Mouse (Mus musculus) embryonic stem cell, embryonic (primary cell): ENCODE data around the gene Il1rn.

ENCODE experiments used
- CTCF ChIA-PET, 4 experiments: fragments of 300-600 bp in 2 of 4; fragments of 350-600 bp in 2 of 4; sonication (Branson Sonifier 250); formaldehyde crosslinking; loops; one replicate each; lab custom pipeline; 2022; ENCODE audit warnings: inconsistent platforms in 2 of 4; lab: Charles Lee
- POLR2A ChIA-PET, 4 experiments: fragments of 300-600 bp in 2 of 4; fragments of 350-600 bp in 2 of 4; sonication (Branson Sonifier 250); formaldehyde crosslinking; loops; one replicate each; lab custom pipeline; 2022; ENCODE audit warnings: antibody characterized with exemption in 4 of 4, inconsistent platforms in 1 of 4; lab: Charles Lee

The Il1rn gene

DNA sequence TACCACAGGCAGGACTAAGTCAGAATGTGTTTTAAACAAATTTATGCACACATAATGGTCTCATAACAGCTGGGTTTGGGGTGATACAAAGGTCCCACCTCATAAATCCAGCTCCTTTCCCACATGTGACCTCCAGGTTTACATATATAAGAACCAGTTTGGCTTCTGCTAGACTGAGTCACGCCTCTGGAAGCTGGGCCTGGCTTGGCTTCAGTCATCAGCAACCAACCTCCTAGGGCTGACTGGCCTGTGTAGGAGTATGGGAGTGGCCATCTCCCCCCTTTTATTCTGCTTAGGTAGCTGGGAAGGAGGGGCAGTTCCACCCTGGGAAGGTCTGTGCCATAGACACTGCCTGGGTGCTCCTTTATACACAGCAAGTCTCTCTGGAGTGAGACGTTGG lies at the start of gene Il1rn:
TSS of gene Il1rn (plus strand) at position 309 of the 400 bp plus-strand sequence.
- ChIA-PET CTCF (interaction anchor here in 1 of 4 experiments (1.3 kb wide), 1 partner anchor 154 kb away, joined by 3 read pairs; no protein-coding TSS in a partner anchor), POLR2A (interaction anchor here in 1 of 4 experiments (0.7 kb wide), 1 partner anchor 110 kb away, joined by 3 read pairs; no protein-coding TSS in a partner anchor)

- POLR2A ChIA-PET = no interaction called here
- CTCF ChIA-PET = no interaction called here
These were observed 45.8 kb upstream of the Il1rn start, which contains the start of gene Il1f10 for GRCm38 (mm10) chr2:24290896-24291295. Il1f10 (plus strand) TSS chr2:24291196.

GRCm38 (mm10) chr2:24294616-24295015 lies 42.0 kb upstream of the Il1rn start:
- ChIA-PET POLR2A (no interaction called here), CTCF (interaction anchor here in 3 of 4 experiments (0.6 kb wide), 3 partner anchors 117 to 980 kb away, joined by 3 read pairs; no protein-coding TSS in a partner anchor)

GRCm38 (mm10) chr2:24296837-24297236 lies 39.8 kb upstream of the Il1rn start:
- ChIA-PET CTCF (interaction anchor here (0.5 to 2.2 kb wide), 49 partner anchors 8 to 789 kb away, joined by 3 to 28 read pairs (median 3); no protein-coding TSS in a partner anchor), POLR2A (interaction anchor here in 1 of 4 experiments (0.7 to 1.2 kb wide), 2 partner anchors 9 to 109 kb away, joined by 3 read pairs; no protein-coding TSS in a partner anchor)

DNA sequence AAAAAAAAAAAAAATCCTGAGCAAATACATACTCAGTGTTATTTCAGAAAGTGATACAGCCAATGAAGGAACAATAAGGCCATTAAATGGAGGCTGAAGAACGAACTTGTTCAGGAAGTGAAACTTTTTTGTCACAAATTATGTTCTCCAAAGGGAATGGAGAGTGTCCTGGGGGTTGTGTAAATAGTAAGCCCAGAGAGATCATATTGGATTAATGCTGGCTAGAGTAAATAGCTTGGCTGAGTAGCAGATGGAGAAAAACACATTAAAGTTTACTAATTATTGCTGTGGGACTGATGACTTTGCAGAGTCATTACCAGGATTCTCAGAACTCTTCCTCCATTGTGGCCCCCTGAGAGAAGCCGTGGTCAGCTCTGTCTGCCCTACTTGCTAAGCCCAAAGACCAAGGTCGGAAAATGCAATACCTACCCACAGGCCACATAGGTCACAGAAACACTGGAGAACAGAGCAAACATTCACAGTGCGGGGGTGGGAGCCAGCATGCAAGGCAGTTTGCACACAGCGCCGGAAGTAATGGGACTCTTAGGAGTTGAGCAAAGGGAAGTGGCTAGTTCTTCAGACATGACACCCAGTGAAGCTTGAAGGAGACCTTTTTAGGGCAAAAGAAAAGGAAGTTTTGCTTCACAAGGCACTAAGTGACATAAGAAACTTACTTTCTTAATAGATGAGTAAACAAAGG lies 25.2 kb upstream of the Il1rn start:
- ChIA-PET CTCF (interaction anchor here in 1 of 4 experiments (0.6 kb wide), 1 partner anchor 601 kb away, joined by 5 read pairs; no protein-coding TSS in a partner anchor), POLR2A (no interaction called here)

- ChIA-PET POLR2A (no interaction called here), CTCF (interaction anchor here in 1 of 4 experiments (0.6 to 2.3 kb wide), 2 partner anchors 20 to 190 kb away, joined by 3 to 6 read pairs; no protein-coding TSS in a partner anchor)
These were observed 19.7 kb upstream of the Il1rn start for GRCm38 (mm10) chr2:24316919-24317318.

DNA sequence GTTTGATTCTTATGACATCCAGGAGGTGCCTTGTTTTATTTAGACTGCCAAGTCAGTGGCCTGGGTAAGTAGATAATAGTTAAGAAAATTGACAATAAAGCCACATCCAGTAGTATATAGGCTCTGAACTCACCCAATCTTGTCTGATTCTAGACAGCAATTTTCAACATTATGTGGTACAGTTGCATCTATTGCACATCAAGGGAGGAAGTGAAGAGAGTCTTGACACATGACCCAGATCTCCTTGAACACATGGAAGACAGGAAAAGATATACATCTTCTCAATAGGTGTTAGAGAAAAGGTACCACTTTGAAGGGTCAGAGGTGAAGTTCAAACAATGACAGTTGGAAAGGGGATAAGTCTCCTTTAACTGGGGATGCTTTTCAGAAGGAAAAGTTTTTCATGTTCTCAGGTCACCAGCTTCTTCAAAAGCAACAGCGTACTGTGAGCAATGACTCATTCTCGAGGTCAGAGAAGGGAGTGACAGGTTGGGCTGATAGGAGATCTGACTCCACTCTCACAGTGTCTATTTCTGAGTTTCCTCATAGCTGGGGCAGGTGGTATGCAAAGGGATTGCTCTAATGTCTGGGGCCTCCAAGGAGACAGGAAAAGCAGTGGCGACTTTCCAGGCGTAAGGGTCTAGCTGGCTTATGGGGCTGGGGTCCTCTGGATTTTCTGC lies 18.6 kb upstream of the Il1rn start:
- CTCF ChIA-PET = interaction anchor here in 3 of 4 experiments (1.1 to 2.3 kb wide), 3 partner anchors 21 kb away, joined by 3 to 6 read pairs (median 4); no protein-coding TSS in a partner anchor
- POLR2A ChIA-PET = no interaction called here

DNA sequence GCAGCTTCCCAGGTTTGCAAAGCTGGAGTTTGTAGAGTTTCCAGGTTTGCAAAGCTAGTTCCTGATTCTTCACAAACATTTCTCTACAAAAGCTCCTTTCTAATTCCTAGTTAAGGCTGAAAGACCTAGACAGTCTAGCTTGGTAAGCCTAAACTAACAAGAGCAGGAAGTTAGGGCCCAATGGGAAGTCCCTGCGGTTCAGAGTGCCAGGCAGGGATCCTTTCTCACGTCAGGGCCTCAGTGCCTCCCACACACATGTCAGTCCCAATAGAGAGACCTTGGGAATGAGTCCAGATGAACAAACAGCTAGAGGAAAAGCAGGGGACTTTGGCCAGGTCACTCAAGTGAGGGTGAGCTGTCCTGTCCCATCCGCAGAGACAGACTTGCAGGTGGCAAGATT lies 1.3 kb upstream of the Il1rn start:
- ChIA-PET POLR2A (no interaction called here), CTCF (interaction anchor here in 1 of 4 experiments (1.3 kb wide), 1 partner anchor 155 kb away, joined by 3 read pairs; no protein-coding TSS in a partner anchor)

GRCm38 (mm10) chr2:24341395-24341885 lies 4.8 kb downstream of the Il1rn start:
- CTCF ChIA-PET = no interaction called here
- POLR2A ChIA-PET = no interaction called here

GRCm38 (mm10) chr2:24344619-24345018 lies 8.0 kb downstream of the Il1rn start:
- CTCF ChIA-PET = no interaction called here
- POLR2A ChIA-PET = no interaction called here

- ChIA-PET CTCF (no interaction called here), POLR2A (no interaction called here)
These were observed 8.4 kb downstream of the Il1rn start for GRCm38 (mm10) chr2:24345056-24345455.

- CTCF ChIA-PET = no interaction called here
- POLR2A ChIA-PET = no interaction called here
These were observed 11.3 kb downstream of the Il1rn start for GRCm38 (mm10) chr2:24347926-24348325.

DNA sequence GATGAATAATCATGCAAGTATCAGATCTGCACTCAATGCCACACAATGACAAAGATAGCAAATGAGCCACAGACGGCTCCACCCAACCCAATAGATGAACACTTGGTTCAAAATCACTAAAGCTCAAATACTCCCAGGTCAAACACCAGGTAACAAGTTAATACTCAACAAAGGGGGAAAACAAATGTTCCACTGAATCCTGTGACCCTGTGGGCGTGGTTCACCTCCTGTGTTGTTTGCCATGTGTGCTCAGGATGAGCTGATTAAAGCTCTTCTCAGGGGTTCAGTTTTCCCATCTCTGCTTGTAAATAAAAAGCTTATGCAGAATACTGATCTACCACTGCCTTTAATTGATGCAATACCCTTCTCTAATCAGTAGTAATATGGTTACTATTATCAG lies 14.5 kb downstream of the Il1rn start:
- POLR2A ChIA-PET = no interaction called here

GRCm38 (mm10) chr2:24353042-24353441 lies 16.4 kb downstream of the Il1rn start:
- ChIA-PET CTCF (interaction anchor here in 1 of 4 experiments (0.5 to 0.6 kb wide), 2 partner anchors 166 to 712 kb away, joined by 3 to 4 read pairs; no protein-coding TSS in a partner anchor), POLR2A (no interaction called here)

More for the DNA sequence above, 14.5 kb downstream of the Il1rn start:
- CTCF ChIA-PET = interaction anchor here in 1 of 4 experiments (1.3 kb wide), 1 partner anchor 54 kb away, joined by 3 read pairs; no protein-coding TSS in a partner anchor

GRCm38 (mm10) chr2:24357642-24358041 lies 21.0 kb downstream of the Il1rn start:
- CTCF ChIA-PET = interaction anchor here (0.6 to 1.7 kb wide), 24 partner anchors 10 to 1198 kb away, joined by 3 to 13 read pairs (median 4); partner anchors contain the start of gene Psd4 (in 1 of the 4)
- POLR2A ChIA-PET = no interaction called here

DNA sequence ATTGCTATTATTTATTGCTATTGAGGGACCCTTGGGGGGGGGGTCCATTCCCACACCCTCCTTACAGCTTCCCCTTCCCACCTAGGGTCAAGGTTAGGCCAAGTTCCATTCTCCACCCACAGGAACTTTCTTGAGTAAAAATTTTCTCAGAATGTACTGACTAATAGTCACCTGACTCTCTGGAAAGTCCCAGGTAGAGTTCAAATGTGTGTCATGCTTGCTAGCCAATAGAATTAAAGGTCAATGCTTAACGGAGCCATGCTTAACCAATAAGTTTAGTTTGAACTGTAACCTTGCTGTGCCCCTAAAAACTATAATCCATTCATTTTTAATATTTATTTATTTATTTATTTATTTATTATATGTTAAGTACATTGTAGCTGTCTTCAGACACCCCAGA lies 22.7 kb downstream of the Il1rn start:
- CTCF ChIA-PET = interaction anchor here in 1 of 4 experiments (1.6 kb wide), 1 partner anchor 212 kb away, joined by 3 read pairs; no protein-coding TSS in a partner anchor
- POLR2A ChIA-PET = no interaction called here

GRCm38 (mm10) chr2:24363818-24364217 lies 27.2 kb downstream of the Il1rn start:
- ChIA-PET POLR2A (no interaction called here), CTCF (no interaction called here)

GRCm38 (mm10) chr2:24366214-24366975 lies 29.7 kb downstream of the Il1rn start:
- POLR2A ChIA-PET = interaction anchor here in 1 of 4 experiments (1.2 kb wide), 1 partner anchor 19 kb away, joined by 3 read pairs; no protein-coding TSS in a partner anchor
- CTCF ChIA-PET = interaction anchor here in 2 of 4 experiments (0.6 to 1.9 kb wide), 3 partner anchors 8 to 70 kb away, joined by 3 to 5 read pairs (median 5); no protein-coding TSS in a partner anchor
